Mouse (Mus musculus) activated CD4-positive, CD25-positive, alpha-beta regulatory T cell, adult 4 months (primary cell): ENCODE results near the gene Nfkb2. TPM values are rescaled to one million over a fixed set of nuclear protein-coding genes. Genes with fewer than 3 reads are reported as not detected.
A peak's percentile ranks its signal among the peaks of the same experiment; 100 is the strongest.

Experiments used
- ATAC-seq: one replicate; pipeline ENCODE4 v1.8.0; 2017
- polyA plus RNA-seq, 2 experiments: library from polyadenylated mRNA; unstranded; fragments of 100-300 nt; shearing (Covaris generic); gene quantifications; one replicate each; pipeline ENCODE4 v1.2.1; 2017

The Nfkb2 gene
- polyA plus RNA-seq, 2 experiments from 2014 or later, result 19.7 to 30.4 TPM

GRCm38 (mm10) chr19:46323716-46324115 is 19.6 kb downstream of the Nfkb2 start:
- ATAC-seq, result no peak

- ATAC-seq, result no peak
Observed at GRCm38 (mm10) chr19:46324366-46324765, 20.2 kb downstream of the Nfkb2 start.

GRCm38 (mm10) chr19:46324918-46325317 is 20.8 kb downstream of the Nfkb2 start:
- no peak for ATAC-seq

- no peak for ATAC-seq
Observed at GRCm38 (mm10) chr19:46326019-46326755, 22.1 kb downstream of the Nfkb2 start.

GRCm38 (mm10) chr19:46326756-46327305 is 22.7 kb downstream of the Nfkb2 start, which contains the start of gene Psd:
Gene Psd, minus strand, starts transcription at chr19:46327156.
- ATAC-seq, result no peak

GRCm38 (mm10) chr19:46327531-46328064 is 23.5 kb downstream of the Nfkb2 start:
- ATAC-seq, result no peak

- ATAC-seq, result peak; percentile 75
Observed at GRCm38 (mm10) chr19:46328081-46329030, 24.2 kb downstream of the Nfkb2 start, which contains the start of gene Fbxl15. Gene Fbxl15, plus strand, starts transcription at chr19:46328184.

GRCm38 (mm10) chr19:46329031-46329641 is 25.0 kb downstream of the Nfkb2 start:
- peak; percentile 16 for ATAC-seq

- no peak for ATAC-seq
Observed at GRCm38 (mm10) chr19:46329951-46330350, 25.8 kb downstream of the Nfkb2 start.

- ATAC-seq, result no peak
Observed at GRCm38 (mm10) chr19:46330696-46331095, 26.6 kb downstream of the Nfkb2 start.

GRCm38 (mm10) chr19:46331326-46331725 is 27.2 kb downstream of the Nfkb2 start:
- ATAC-seq, result no peak

GRCm38 (mm10) chr19:46331936-46332335 is 27.8 kb downstream of the Nfkb2 start:
- ATAC-seq, result no peak

- no peak for ATAC-seq
Observed at GRCm38 (mm10) chr19:46332721-46333339, 28.7 kb downstream of the Nfkb2 start.

GRCm38 (mm10) chr19:46333906-46334305 is 29.8 kb downstream of the Nfkb2 start:
- no peak for ATAC-seq

- peak; percentile 16 for ATAC-seq
Observed at GRCm38 (mm10) chr19:46337719-46338330, 33.7 kb downstream of the Nfkb2 start.

GRCm38 (mm10) chr19:46338331-46338936 is 34.3 kb downstream of the Nfkb2 start, which contains the start of gene Cuedc2:
Gene Cuedc2, minus strand, starts transcription at chr19:46338702.
- ATAC-seq, result peak; percentile 89

GRCm38 (mm10) chr19:46338942-46339286 is 34.8 kb downstream of the Nfkb2 start:
- ATAC-seq, result peak; percentile 12

GRCm38 (mm10) chr19:46339287-46339971 is 35.3 kb downstream of the Nfkb2 start:
- no peak for ATAC-seq

GRCm38 (mm10) chr19:46344710-46345419 is 40.7 kb downstream of the Nfkb2 start:
- no peak for ATAC-seq

GRCm38 (mm10) chr19:46347146-46347545 is 43.0 kb downstream of the Nfkb2 start:
- no peak for ATAC-seq
